Mouse (Mus musculus): ENCODE measurements around the gene Mfsd13b. TPM values are rescaled to one million over a fixed set of nuclear protein-coding genes. Genes with fewer than 3 reads are reported as not detected.

The Mfsd13b gene
- polyA plus RNA-seq, 1 experiment from 2014 or later: 0.19 TPM

DNA sequence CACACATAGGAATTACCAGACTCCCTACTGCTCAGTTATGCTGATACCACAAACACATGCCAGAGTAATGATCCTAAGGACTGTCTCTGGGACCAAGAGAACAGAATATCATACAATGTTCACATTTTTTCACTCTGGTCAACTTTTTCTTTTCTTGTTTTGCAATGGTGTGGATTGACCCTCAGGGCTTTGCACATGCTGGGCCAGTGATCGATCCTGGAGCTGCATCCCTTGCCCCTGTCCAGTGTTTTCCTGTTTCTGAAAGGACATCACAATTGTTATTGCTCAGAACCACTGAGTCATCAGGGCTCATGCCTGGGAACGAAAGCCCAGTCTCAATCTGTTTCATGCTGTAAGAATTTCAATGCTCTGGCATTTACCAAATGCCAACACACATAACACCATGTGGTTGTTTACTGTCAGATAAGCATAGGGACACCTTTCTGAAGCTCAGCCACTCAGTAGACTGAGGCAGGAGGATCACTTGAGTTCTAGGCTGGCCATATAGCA, 16.8 kb downstream of the Mfsd13b start:
- Histone ChIP-seq H3K4me3 (no peak overlapping the region), H3K4me1 (replicated peaks) (no peaks in the 10 kb centered on the region), H3K36me3 (no peaks in the 10 kb centered on the region), H3K27me3 (no peaks in the 10 kb centered on the region), H3K9ac (no peak overlapping the region), H3K9me3 (no peaks in the 10 kb centered on the region), H3K27ac (replicated peaks) (no peak overlapping the region), H3K4me2 (no peak overlapping the region)
- ATAC-seq (ENCODE audit: low FRiP score, low read depth): no peak
- WGBS: 80% methylated on average over 2 of the region's 2 CpGs

DNA sequence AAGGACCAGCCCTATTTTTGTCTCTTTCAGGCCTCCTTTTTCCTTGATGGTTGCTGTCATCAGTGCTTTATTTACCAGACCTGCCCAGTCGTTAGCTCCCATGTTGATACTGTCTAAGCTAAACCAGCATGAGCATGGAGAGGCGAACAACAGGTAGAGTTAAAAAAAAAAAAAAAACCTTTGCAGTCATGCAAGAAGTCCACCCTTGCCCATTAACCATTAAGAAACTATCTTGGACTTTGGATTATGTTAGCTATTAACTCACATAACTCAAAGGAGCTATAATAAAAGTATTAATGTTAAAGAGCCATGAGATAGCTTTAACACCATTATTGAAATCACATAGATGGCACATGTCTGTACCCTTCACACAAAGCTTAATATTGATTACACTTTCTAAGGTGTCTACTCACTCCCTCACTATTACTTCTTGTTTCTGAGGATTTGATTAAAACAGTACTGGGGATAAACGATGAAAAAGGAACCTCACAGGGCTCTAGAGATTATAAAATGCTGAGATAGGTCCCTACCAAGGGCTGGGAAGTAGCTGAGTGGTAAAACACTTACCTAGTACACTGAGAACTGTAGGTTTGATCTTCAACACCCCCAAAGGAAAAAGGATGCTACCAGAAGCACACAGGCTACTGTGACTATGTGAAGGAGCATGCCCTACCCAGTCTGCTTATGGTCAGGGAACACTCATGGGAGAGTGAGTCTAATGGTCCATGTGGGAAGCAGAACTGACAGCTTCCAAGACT, 17.9 kb downstream of the Mfsd13b start:
- WGBS: 84% methylated on average over 3 of the region's 3 CpGs
- no peak overlapping the region for H3K9ac ChIP-seq
- H3K27ac ChIP-seq (replicated peaks): no peak overlapping the region
- ATAC-seq (ENCODE audit: low FRiP score, low read depth): no peak
- H3K36me3 ChIP-seq: no peaks in the 10 kb centered on the region
- no peak overlapping the region for H3K4me3 ChIP-seq
- no peaks in the 10 kb centered on the region for H3K27me3 ChIP-seq
- H3K4me1 ChIP-seq (replicated peaks): no peaks in the 10 kb centered on the region
- no peak overlapping the region for H3K4me2 ChIP-seq
- no peaks in the 10 kb centered on the region for H3K9me3 ChIP-seq

DNA sequence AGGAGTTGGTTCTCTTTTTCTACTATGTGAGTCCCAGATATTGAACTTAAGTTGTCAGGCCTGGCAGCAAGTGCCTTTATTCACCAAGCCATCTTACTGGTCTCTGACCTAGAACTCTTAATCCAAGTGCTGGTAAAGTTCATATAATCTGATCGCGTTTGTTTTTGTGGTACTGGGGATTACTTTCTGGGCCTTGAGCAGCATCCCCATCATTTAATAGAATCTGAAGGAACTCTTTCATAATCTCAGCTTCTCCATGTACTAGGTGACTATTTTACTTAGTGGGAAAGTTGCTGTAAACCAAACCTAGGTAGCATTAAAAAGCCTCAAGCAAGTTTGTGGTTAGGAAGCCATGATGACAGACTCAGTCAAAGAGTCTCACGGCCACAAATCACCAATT, 19.6 kb downstream of the Mfsd13b start:
- no peaks in the 10 kb centered on the region for H3K27me3 ChIP-seq
- H3K4me3 ChIP-seq: no peak overlapping the region
- H3K4me2 ChIP-seq: no peak overlapping the region
- H3K9ac ChIP-seq: no peak overlapping the region
- H3K9me3 ChIP-seq: no peaks in the 10 kb centered on the region
- 92% methylated on average over 3 of the region's 3 CpGs for WGBS
- H3K4me1 ChIP-seq (replicated peaks): no peaks in the 10 kb centered on the region
- H3K27ac ChIP-seq (replicated peaks): no peak overlapping the region
- ATAC-seq (ENCODE audit: low FRiP score, low read depth): no peak
- H3K36me3 ChIP-seq: no peaks in the 10 kb centered on the region

DNA sequence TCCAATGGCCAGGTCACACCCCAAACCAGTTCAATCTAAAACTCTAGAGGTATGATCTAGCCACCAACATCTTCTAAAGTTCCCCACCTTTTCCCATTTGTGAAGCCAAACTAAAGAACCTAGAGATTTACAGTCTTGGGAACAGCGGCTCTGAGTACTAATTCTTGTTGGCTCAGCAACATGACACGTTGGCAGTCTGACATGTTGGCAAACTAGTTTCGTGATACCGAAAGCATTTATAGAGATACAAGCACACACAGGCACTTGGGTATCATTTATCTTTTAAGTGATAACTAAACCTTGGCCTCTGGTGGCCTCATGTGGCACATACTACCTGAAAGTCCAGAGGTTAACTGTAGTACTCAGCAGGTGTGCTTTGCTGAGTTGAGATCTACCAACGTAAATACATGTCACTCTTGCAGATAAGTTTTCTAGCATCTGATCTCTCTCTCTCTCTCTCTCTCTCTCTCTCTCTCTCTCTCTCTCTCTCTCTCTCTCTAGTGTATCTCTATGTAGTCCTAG, 20.2 kb downstream of the Mfsd13b start:
- Histone ChIP-seq H3K9ac (no peak overlapping the region), H3K27me3 (no peaks in the 10 kb centered on the region), H3K9me3 (no peaks in the 10 kb centered on the region), H3K4me3 (no peak overlapping the region), H3K4me1 (replicated peaks) (no peaks in the 10 kb centered on the region), H3K4me2 (no peak overlapping the region), H3K36me3 (no peaks in the 10 kb centered on the region), H3K27ac (replicated peaks) (no peak overlapping the region)
- ATAC-seq (ENCODE audit: low FRiP score, low read depth): no peak
- 95% methylated on average over 5 of the region's 5 CpGs for WGBS

DNA sequence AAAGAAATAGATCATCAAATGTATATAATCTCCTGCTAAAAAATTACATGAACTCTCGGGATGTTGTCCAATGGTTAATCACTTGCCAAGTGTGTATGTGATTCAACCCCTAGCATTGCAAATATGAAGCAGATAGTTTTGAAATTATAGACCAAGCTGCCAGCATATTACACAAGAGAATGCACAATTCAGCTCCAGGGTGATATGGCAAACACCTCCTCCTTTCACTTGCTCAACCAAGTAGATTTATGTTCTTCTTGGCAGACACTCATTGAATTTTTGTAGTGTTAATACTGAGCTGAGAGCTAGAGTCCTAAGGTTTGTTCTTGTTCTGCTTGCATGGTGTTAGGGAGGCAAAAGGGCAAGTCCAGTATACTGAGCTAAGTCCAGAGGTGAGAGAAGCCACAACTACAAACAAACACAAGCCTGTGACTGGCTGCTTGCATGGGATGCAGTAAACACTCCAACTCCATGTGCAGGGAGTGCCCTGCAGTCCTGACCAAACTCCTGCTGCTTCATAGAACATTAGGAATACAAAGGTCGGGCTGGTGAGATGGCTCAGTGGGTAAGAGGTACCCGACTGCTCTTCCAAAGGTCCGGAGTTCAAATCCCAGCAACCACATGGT, 21.6 kb downstream of the Mfsd13b start:
- Histone ChIP-seq H3K27me3 (no peaks in the 10 kb centered on the region), H3K4me2 (no peak overlapping the region), H3K27ac (replicated peaks) (no peak overlapping the region), H3K4me3 (no peak overlapping the region), H3K4me1 (replicated peaks) (no peaks in the 10 kb centered on the region), H3K9me3 (no peaks in the 10 kb centered on the region), H3K9ac (no peak overlapping the region), H3K36me3 (no peaks in the 10 kb centered on the region)
- ATAC-seq (ENCODE audit: low FRiP score, low read depth): no peak
- WGBS: 75% methylated on average over 4 of the region's 4 CpGs

DNA sequence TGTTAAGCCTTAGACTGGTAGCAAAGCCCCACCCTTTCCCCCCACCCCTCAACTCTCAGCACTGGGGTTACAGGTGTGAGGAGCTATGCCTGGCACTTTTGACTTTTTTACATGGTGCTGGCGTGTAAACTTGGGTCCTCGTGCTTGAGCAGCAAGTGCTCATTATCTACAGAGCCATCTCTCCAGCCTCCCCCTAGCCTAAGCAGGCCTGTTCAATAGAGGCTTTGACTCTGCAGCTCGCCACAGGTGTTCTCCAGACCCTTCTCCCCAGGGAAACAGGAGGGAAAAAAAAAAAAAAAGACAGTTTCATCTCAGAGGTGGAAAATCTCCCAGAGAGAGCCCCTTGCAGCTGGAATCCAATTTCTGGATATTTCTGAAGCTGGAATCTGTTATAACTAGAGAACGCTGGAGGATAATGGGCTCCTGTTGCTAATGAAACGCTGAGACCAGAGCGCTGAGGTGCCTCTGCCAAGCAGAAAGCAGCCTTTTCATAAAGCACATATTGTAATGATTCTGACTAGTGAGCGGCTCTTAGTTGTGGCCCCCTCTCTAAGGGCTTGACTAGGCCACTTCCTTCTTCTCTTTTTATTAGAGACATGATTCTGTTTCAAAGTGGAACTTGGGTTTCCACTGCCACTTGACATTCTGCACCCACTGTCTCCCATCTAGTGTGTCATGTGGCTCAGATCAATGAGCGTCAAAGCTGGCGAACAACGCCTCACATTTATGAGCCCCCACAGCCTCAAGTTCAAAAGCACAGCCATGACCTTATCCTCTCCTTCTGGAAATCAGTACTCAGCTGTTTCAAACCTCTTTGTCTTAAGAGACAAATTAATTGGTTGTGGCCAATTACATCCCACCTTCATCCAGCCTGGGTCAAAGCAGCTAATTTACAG, 29.7 kb downstream of the Mfsd13b start:
- Histone ChIP-seq H3K27me3 (no peaks in the 10 kb centered on the region), H3K9me3 (no peaks in the 10 kb centered on the region), H3K27ac (replicated peaks) (no peak overlapping the region), H3K4me2 (no peak overlapping the region), H3K4me1 (replicated peaks) (0 out of 2 replicates have a peak, but pooled peaks cover 4% of the 10 kb centered on the region), H3K4me3 (no peak overlapping the region), H3K9ac (no peak overlapping the region), H3K36me3 (no peaks in the 10 kb centered on the region)
- 65% methylated on average over 10 of the region's 10 CpGs for WGBS
- ATAC-seq (ENCODE audit: low FRiP score, low read depth): no peak

DNA sequence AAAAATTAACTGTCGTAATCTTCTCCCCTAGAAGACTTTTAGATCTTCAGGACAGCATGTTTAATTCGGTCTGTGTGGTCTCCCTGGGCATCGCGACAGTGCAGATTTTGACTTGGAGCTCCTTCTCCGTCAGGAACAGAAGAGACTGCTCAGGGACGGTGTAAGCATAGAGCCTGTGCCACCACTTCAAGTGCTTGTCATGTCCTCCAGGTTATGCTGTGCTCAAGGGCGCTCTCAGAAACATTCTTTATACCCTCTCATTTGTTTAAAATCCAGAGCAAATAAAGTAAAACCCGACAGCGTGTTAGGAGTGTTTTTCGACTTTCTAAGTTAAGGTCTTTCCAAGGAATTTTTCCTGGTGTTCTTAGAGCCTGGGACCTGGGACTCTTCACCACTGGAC, 32.2 kb downstream of the Mfsd13b start:
- WGBS: 92% methylated on average over 10 of the region's 10 CpGs
- no peak for ATAC-seq (ENCODE audit: low FRiP score, low read depth)

DNA sequence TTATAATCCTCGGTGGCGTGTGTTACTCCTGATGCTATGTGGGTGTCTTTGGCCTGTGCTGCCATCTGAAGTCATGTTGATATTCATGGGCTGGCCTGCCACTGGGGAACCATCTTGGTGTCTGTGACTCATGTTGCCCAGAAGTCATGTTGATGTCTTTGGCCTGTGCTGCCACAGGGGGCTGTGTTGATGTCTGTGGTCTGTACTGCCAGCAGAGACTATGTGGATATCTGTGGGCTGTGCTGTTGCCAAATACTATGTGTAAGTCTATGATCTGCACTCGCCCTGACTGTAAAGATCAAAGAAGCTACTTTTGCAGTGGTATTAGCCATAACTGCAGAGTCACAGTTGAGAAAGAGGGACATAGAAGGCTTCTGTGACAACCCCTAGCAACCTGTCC, 36.5 kb downstream of the Mfsd13b start:
- H3K4me3 ChIP-seq: no peak overlapping the region
- H3K4me2 ChIP-seq: no peak overlapping the region
- no peak for ATAC-seq (ENCODE audit: low FRiP score, low read depth)
- no peaks in the 10 kb centered on the region for H3K36me3 ChIP-seq
- no peak overlapping the region for H3K27ac ChIP-seq (replicated peaks)
- 87% methylated on average over 3 of the region's 3 CpGs for WGBS
- H3K9me3 ChIP-seq: no peaks in the 10 kb centered on the region
- no peaks in the 10 kb centered on the region for H3K27me3 ChIP-seq
- no peaks in the 10 kb centered on the region for H3K4me1 ChIP-seq (replicated peaks)
- no peak overlapping the region for H3K9ac ChIP-seq

More for the DNA sequence above, 32.2 kb downstream of the Mfsd13b start:
- Histone ChIP-seq H3K9ac (no peak overlapping the region), H3K36me3 (no peaks in the 10 kb centered on the region), H3K4me1 (replicated peaks) (0 out of 2 replicates have a peak, but pooled peaks cover 4% of the 10 kb centered on the region), H3K27ac (replicated peaks) (no peak overlapping the region), H3K27me3 (no peaks in the 10 kb centered on the region), H3K9me3 (no peaks in the 10 kb centered on the region), H3K4me3 (no peak overlapping the region), H3K4me2 (no peak overlapping the region)

DNA sequence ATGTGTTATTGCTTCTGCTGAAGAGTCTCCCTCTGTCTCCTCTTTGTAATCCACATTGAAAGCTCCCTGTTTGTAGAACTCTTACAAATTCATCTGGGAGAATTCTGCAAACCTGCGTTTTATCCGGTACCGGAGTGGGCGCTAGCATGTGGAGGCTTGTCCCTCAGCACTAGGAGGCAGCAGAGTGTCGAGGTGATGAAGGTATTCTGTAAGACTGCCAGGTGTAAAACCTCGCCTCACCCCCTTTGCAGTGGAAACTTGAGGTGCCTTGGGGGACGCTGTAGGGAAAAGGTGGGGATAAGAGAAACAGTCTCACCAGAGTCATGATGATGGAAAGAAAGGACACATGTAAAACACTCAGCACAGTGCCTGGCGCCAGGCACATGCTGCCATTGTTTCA, 38.0 kb downstream of the Mfsd13b start:
- 44% methylated on average over 8 of the region's 8 CpGs for WGBS
- H3K27me3 ChIP-seq: no peaks in the 10 kb centered on the region
- H3K36me3 ChIP-seq: no peaks in the 10 kb centered on the region
- no peak for ATAC-seq (ENCODE audit: low FRiP score, low read depth)
- H3K4me3 ChIP-seq: no peak overlapping the region
- no peaks in the 10 kb centered on the region for H3K9me3 ChIP-seq
- no peaks in the 10 kb centered on the region for H3K4me1 ChIP-seq (replicated peaks)
- no peak overlapping the region for H3K9ac ChIP-seq
- H3K27ac ChIP-seq (replicated peaks): no peak overlapping the region
- no peak overlapping the region for H3K4me2 ChIP-seq

DNA sequence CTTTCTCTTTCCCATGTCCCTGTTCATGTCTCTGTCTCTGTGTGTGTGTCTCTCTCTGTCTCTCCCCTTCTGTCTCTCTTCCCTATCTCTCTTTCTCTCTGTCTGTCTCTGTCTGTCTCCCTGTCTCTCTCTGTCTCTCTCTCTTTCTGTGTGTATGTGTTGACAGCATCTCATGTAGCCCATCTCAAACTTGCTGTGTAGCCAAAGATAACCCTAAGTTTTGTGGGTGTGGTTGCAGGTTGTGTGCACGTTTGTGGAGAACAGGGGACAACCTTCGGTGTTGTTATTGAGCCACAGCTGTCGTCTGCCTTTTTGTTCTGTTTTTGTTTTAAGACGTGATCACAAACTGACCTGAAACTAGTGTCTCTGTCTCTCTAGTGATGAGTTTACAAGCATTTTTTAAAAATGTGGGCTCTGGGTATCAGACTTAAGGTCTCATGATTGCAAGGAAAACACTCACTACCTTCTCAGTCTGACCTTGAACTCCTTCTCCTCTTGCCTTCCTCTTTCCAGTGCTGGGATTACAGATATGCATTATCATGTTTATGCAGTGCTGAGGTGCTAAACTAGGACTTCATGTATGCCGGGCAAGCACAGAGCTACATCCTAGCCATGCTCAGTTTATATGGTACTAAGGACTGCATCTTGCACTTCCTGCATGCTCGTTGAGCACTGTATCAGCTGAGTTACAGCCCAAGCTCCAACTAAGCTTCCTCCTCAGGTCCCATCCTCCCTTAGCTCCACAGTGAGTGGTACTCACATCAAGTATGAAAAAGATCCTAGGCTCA, 43.1 kb downstream of the Mfsd13b start:
- Histone ChIP-seq H3K4me2 (no peak overlapping the region), H3K9ac (no peak overlapping the region), H3K36me3 (no peaks in the 10 kb centered on the region), H3K9me3 (no peaks in the 10 kb centered on the region), H3K4me3 (no peak overlapping the region), H3K27me3 (0 out of 2 replicates have a peak, but pooled peaks cover 3% of the 10 kb centered on the region), H3K4me1 (replicated peaks) (no peaks in the 10 kb centered on the region), H3K27ac (replicated peaks) (no peak overlapping the region)
- ATAC-seq (ENCODE audit: low FRiP score, low read depth): no peak
- 83% methylated on average over 6 of the region's 6 CpGs for WGBS

DNA sequence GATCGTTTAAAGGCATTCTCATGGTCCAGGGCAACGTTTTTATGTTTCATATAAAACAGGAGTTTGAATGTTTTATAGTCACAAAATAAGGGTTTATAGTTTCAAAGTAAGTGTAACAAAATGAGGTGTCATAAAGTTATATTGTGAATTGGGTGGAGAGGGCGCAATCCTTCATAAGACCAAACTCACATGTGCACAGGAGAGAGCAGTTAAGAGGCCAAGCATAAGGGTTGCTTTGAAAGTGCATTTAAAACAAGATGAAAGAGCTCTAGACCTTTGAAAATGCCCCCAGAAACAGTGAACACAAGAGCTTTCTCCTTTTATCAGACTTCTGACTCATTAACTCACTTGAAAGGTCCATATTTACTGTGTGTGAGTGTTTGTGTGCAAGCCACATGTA, 44.0 kb downstream of the Mfsd13b start:
- WGBS: 69% methylated on average over 3 of the region's 3 CpGs
- no peak for ATAC-seq (ENCODE audit: low FRiP score, low read depth)
- no peak overlapping the region for H3K4me3 ChIP-seq
- H3K27me3 ChIP-seq: 0 out of 2 replicates have a peak, but pooled peaks cover 3% of the 10 kb centered on the region
- H3K4me1 ChIP-seq (replicated peaks): no peaks in the 10 kb centered on the region
- H3K36me3 ChIP-seq: no peaks in the 10 kb centered on the region
- no peak overlapping the region for H3K27ac ChIP-seq (replicated peaks)
- no peak overlapping the region for H3K4me2 ChIP-seq
- H3K9ac ChIP-seq: no peak overlapping the region
- H3K9me3 ChIP-seq: no peaks in the 10 kb centered on the region
